Mouse (Mus musculus): ENCODE measurements at regions not wholly inside any gene's neighbourhood (a gene's known extent, or its start where the extent isn't known, plus 50 kb on each side); places are given as distances from the start of the nearest gene placed in this dataset.

GRCm38 (mm10) chr17:94165305-94165860 is 584.4 kb downstream of the Mettl4 start:
- no peak overlapping the region for H3K27ac ChIP-seq (ENCODE audit: low read depth, low read length)
- H3K4me3 ChIP-seq (ENCODE audit: low read depth, low read length), result no peak overlapping the region
- ATAC-seq (ENCODE audit: low FRiP score), result no peak
- no peaks in the 10 kb centered on the region for H3K9me3 ChIP-seq (ENCODE audit: control insufficient read depth, low read length)
- no peak overlapping the region for H3K4me2 ChIP-seq (replicated peaks; ENCODE audit: low read depth, low read length)
- H3K27me3 ChIP-seq (ENCODE audit: control insufficient read depth, insufficient read depth, low read length), result no peaks in the 10 kb centered on the region
- 84% methylated on average over 2 of the region's 2 CpGs for WGBS
- no peaks in the 10 kb centered on the region for H3K36me3 ChIP-seq (ENCODE audit: control insufficient read depth, insufficient read depth, low read length)
- no peak overlapping the region for H3K9ac ChIP-seq (ENCODE audit: low read depth, low read length)
- DNase-seq (ENCODE audit: low spot score), result no peak
- H3K4me1 ChIP-seq (replicated peaks; ENCODE audit: control insufficient read depth, insufficient read depth, low read length), result no peaks in the 10 kb centered on the region

- 0 out of 2 replicates have a peak, but pooled peaks have one; percentile 27 for ATAC-seq (ENCODE audit: low FRiP score)
- H3K4me1 ChIP-seq (replicated peaks; ENCODE audit: control insufficient read depth, insufficient read depth, low read length), result no peaks in the 10 kb centered on the region
- no peaks in the 10 kb centered on the region for H3K9me3 ChIP-seq (ENCODE audit: control insufficient read depth, low read length)
- no peak overlapping the region for H3K27ac ChIP-seq (ENCODE audit: low read depth, low read length)
- no peaks in the 10 kb centered on the region for H3K36me3 ChIP-seq (ENCODE audit: control insufficient read depth, insufficient read depth, low read length)
- H3K27me3 ChIP-seq (ENCODE audit: control insufficient read depth, insufficient read depth, low read length), result no peaks in the 10 kb centered on the region
- no peak overlapping the region for H3K9ac ChIP-seq (ENCODE audit: low read depth, low read length)
- no peak overlapping the region for H3K4me2 ChIP-seq (replicated peaks; ENCODE audit: low read depth, low read length)
- no peak overlapping the region for H3K4me3 ChIP-seq (ENCODE audit: low read depth, low read length)
- no peak for DNase-seq (ENCODE audit: low spot score)
Measured at GRCm38 (mm10) chr17:94144298-94144697, 605.5 kb downstream of the Mettl4 start.

DNA sequence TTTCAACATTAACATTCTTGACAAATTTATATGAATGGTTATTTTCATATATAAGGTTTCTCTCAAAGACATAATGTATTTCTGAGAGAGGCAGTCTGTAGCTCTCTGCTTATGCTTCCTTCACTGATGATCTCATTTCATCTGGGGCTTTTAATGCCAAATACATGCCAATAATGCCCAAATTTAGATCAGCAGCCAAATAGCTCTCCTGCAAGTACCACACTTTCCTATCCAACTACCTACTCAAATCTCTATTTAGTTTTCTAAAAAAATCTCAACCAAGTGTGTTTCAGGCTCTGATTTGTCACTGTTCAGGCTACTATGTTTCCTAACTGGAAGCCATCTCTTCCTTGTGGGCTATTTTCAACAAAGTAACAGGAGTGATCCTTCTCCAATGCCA is 616.6 kb downstream of the Mettl4 start:
- H3K27ac ChIP-seq (ENCODE audit: low read depth, low read length), result no peak overlapping the region
- no peaks in the 10 kb centered on the region for H3K27me3 ChIP-seq (ENCODE audit: control insufficient read depth, insufficient read depth, low read length)
- no peak overlapping the region for H3K4me2 ChIP-seq (replicated peaks; ENCODE audit: low read depth, low read length)
- no peak for ATAC-seq (ENCODE audit: low FRiP score)
- no peak overlapping the region for H3K9ac ChIP-seq (ENCODE audit: low read depth, low read length)
- H3K36me3 ChIP-seq (ENCODE audit: control insufficient read depth, insufficient read depth, low read length), result no peaks in the 10 kb centered on the region
- DNase-seq (ENCODE audit: low spot score), result no peak
- H3K4me1 ChIP-seq (replicated peaks; ENCODE audit: control insufficient read depth, insufficient read depth, low read length), result no peaks in the 10 kb centered on the region
- H3K4me3 ChIP-seq (ENCODE audit: low read depth, low read length), result no peak overlapping the region
- no peaks in the 10 kb centered on the region for H3K9me3 ChIP-seq (ENCODE audit: control insufficient read depth, low read length)

DNA sequence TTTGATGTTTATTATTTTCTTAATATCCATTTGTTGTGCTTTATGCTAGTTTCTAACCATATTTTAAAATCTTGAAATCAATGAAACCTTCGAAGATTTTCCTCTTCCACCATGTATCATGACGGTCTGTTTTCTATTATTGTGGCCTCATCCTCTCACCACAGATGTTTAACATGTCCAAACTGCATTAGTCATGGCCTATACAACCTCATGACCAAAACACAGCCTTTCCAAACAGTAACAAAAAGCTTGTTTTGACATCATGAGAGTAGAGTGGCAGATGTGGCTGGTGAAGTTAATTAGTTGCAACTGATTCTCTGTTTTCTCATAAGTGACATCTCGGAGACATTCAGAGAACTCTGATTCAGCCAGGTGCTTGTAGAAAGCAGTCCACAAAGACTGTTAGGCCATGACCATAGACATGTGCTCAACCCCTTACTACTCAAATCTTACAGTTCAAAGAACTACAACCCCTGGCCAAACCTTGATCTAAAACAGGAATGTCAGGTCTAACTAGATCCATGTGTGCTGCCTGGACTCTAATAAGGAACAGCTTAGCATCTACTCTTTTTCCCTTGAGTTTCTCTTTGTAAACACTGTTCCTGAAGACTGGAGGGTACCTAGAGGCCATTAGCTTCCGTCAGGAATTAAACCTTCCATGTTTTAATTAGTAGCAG is 655.7 kb downstream of the Mettl4 start:
- no peak for ATAC-seq (ENCODE audit: low FRiP score)
- 70% methylated on average over 4 of the region's 4 CpGs for WGBS

DNA sequence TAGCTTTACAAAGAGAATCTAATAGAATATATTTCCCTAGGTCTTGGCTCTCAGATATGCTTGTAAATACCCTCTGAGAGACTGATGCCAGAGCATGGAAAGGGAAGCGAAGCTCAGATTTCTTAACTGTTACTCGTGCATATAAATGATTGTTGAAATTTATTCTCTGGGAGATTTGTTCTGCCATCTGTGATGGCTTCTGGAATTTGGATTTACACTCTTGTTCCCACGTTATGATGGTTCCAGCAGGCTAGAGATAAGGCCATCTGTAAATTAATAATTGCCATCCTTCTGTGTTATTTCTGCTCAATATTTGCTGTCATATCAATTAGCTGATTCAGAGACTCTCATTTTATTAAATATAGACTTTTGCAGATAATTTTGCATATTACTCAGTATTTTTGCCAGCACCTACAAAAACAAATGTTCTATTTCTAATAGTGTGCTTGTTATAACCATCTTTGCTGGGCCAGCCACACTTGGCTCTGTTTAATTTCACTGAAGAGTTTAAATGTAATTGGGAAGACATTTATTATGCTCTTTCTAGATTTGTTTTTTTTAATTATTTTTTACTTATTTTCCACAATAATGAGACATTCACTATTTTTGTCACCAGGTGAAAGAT is 695.3 kb downstream of the Mettl4 start:
- H3K27me3 ChIP-seq (ENCODE audit: control insufficient read depth, insufficient read depth, low read length), result no peaks in the 10 kb centered on the region
- 85% methylated on average over 3 of the region's 3 CpGs for WGBS
- H3K4me2 ChIP-seq (replicated peaks; ENCODE audit: low read depth, low read length), result no peak overlapping the region
- H3K4me3 ChIP-seq (ENCODE audit: low read depth, low read length), result no peak overlapping the region
- H3K9me3 ChIP-seq (ENCODE audit: control insufficient read depth, low read length), result no peaks in the 10 kb centered on the region
- no peaks in the 10 kb centered on the region for H3K4me1 ChIP-seq (replicated peaks; ENCODE audit: control insufficient read depth, insufficient read depth, low read length)
- H3K27ac ChIP-seq (ENCODE audit: low read depth, low read length), result no peak overlapping the region
- ATAC-seq (ENCODE audit: low FRiP score) (no peak), DNase-seq (ENCODE audit: low spot score) (no peak)
- H3K9ac ChIP-seq (ENCODE audit: low read depth, low read length), result no peak overlapping the region
- H3K36me3 ChIP-seq (ENCODE audit: control insufficient read depth, insufficient read depth, low read length), result no peaks in the 10 kb centered on the region

More for the DNA sequence above, 655.7 kb downstream of the Mettl4 start:
- Histone ChIP-seq H3K9ac (ENCODE audit: low read depth, low read length) (no peak overlapping the region), H3K27me3 (ENCODE audit: control insufficient read depth, insufficient read depth, low read length) (no peaks in the 10 kb centered on the region), H3K4me1 (replicated peaks; ENCODE audit: control insufficient read depth, insufficient read depth, low read length) (no peaks in the 10 kb centered on the region), H3K4me2 (replicated peaks; ENCODE audit: low read depth, low read length) (no peak overlapping the region), H3K9me3 (ENCODE audit: control insufficient read depth, low read length) (no peaks in the 10 kb centered on the region), H3K4me3 (ENCODE audit: low read depth, low read length) (no peak overlapping the region), H3K36me3 (ENCODE audit: control insufficient read depth, insufficient read depth, low read length) (no peaks in the 10 kb centered on the region), H3K27ac (ENCODE audit: low read depth, low read length) (no peak overlapping the region)
- DNase-seq (ENCODE audit: low spot score), result peak; percentile 10

DNA sequence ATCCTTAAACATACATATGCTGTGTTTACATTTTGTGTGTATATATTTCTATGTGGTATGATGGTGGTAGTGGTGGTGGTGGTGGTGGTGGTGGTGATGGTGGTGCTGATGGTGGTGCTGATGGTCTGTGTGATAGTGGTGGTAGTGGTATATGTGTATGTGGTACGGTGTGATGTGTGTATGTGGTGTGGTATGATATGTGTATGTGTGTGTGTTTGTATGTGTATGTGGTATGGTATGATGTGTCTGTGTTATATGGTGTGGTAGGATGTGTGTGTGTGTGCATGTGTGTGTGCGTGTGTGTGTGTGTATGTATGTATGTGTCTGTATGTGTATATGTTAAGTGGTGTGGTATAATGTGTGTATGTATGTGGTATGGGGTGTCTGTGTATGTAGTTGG is 701.3 kb downstream of the Mettl4 start:
- ATAC-seq (ENCODE audit: low FRiP score) (no peak), DNase-seq (ENCODE audit: low spot score) (no peak)
- Histone ChIP-seq H3K4me3 (ENCODE audit: low read depth, low read length) (no peak overlapping the region), H3K4me1 (replicated peaks; ENCODE audit: control insufficient read depth, insufficient read depth, low read length) (no peaks in the 10 kb centered on the region), H3K9me3 (ENCODE audit: control insufficient read depth, low read length) (no peaks in the 10 kb centered on the region), H3K4me2 (replicated peaks; ENCODE audit: low read depth, low read length) (no peak overlapping the region), H3K27ac (ENCODE audit: low read depth, low read length) (no peak overlapping the region), H3K27me3 (ENCODE audit: control insufficient read depth, insufficient read depth, low read length) (no peaks in the 10 kb centered on the region), H3K36me3 (ENCODE audit: control insufficient read depth, insufficient read depth, low read length) (no peaks in the 10 kb centered on the region), H3K9ac (ENCODE audit: low read depth, low read length) (no peak overlapping the region)
- WGBS, result 92% methylated on average over 2 of the region's 2 CpGs

DNA sequence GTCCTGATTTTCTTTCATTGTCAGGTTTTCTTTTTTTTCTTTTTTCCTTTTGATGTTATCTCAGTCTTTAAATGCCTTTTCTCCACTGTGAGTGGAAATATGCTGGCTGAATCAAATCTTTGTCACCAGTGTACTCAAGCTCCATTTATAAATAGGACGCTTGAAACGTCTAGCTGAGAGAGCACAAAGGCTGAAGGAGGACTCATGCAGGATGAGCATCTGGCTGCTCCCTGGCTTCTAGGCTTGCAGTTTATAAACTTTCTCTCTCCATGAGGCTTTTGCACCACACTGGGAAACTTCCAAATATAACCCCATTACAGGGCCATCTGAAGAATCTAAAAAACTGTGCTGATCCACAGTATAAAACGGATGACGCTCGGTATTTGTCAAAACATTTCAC is 711.6 kb downstream of the Mettl4 start:
- H3K4me1 ChIP-seq (replicated peaks; ENCODE audit: control insufficient read depth, insufficient read depth, low read length), result no peaks in the 10 kb centered on the region
- H3K4me2 ChIP-seq (replicated peaks; ENCODE audit: low read depth, low read length), result no peak overlapping the region
- no peak overlapping the region for H3K27ac ChIP-seq (ENCODE audit: low read depth, low read length)
- 75% methylated on average over 5 of the region's 5 CpGs for WGBS
- no peaks in the 10 kb centered on the region for H3K9me3 ChIP-seq (ENCODE audit: control insufficient read depth, low read length)
- no peaks in the 10 kb centered on the region for H3K27me3 ChIP-seq (ENCODE audit: control insufficient read depth, insufficient read depth, low read length)
- no peak overlapping the region for H3K9ac ChIP-seq (ENCODE audit: low read depth, low read length)
- no peaks in the 10 kb centered on the region for H3K36me3 ChIP-seq (ENCODE audit: control insufficient read depth, insufficient read depth, low read length)
- H3K4me3 ChIP-seq (ENCODE audit: low read depth, low read length), result no peak overlapping the region
- DNase-seq (ENCODE audit: low spot score) (no peak), ATAC-seq (ENCODE audit: low FRiP score) (no peak)

DNA sequence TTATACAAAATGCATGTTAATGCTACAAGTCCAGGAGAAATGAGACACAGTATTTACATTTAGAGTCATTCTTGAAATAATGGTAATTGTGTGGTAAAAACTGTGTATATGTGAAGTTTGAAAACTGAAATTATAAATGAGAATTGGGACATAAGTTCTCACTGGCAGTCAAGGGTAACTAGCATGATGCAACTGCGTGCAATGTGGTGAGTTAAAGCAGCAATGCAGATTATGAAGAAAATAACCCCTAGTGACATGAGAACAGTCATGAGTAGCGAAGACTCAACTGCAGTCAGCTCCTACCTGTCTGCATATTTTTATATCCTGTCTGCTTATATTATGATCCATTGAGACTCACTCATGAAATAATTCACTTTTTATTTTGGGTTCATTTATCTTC is 737.4 kb downstream of the Mettl4 start:
- H3K9ac ChIP-seq (ENCODE audit: low read depth, low read length), result no peak overlapping the region
- DNase-seq (ENCODE audit: low spot score) (no peak), ATAC-seq (ENCODE audit: low FRiP score) (no peak)
- 88% methylated on average over 2 of the region's 2 CpGs for WGBS
- no peak overlapping the region for H3K4me3 ChIP-seq (ENCODE audit: low read depth, low read length)
- no peak overlapping the region for H3K27ac ChIP-seq (ENCODE audit: low read depth, low read length)
- no peak overlapping the region for H3K4me2 ChIP-seq (replicated peaks; ENCODE audit: low read depth, low read length)
- no peaks in the 10 kb centered on the region for H3K27me3 ChIP-seq (ENCODE audit: control insufficient read depth, insufficient read depth, low read length)
- no peaks in the 10 kb centered on the region for H3K36me3 ChIP-seq (ENCODE audit: control insufficient read depth, insufficient read depth, low read length)
- no peaks in the 10 kb centered on the region for H3K9me3 ChIP-seq (ENCODE audit: control insufficient read depth, low read length)
- H3K4me1 ChIP-seq (replicated peaks; ENCODE audit: control insufficient read depth, insufficient read depth, low read length), result no peaks in the 10 kb centered on the region

DNA sequence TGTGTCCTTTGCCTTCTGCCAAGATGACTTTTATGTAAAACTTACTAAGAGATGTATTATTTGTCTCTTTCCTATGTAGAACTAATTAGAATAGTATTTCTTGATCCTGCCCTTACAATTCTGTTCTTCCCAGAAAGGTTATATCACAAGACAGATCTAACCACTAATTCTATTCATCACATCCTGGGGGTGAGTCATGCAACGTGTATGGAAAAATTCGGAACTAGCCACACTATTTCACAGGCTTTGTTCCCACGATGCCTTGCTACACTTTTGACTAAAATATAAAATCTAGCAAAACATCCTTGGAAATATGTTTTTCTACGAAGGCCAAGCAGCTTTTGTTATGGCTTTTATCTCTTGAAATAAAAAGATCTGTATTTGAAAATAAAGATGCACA is 747.7 kb downstream of the Mettl4 start:
- WGBS, result 81% methylated on average over 4 of the region's 4 CpGs

More for the DNA sequence above, 747.7 kb downstream of the Mettl4 start:
- H3K27ac ChIP-seq (ENCODE audit: low read depth, low read length), result no peak overlapping the region
- ATAC-seq (ENCODE audit: low FRiP score) (no peak), DNase-seq (ENCODE audit: low spot score) (no peak)
- no peaks in the 10 kb centered on the region for H3K4me1 ChIP-seq (replicated peaks; ENCODE audit: control insufficient read depth, insufficient read depth, low read length)
- no peak overlapping the region for H3K9ac ChIP-seq (ENCODE audit: low read depth, low read length)
- no peak overlapping the region for H3K4me3 ChIP-seq (ENCODE audit: low read depth, low read length)
- H3K4me2 ChIP-seq (replicated peaks; ENCODE audit: low read depth, low read length), result no peak overlapping the region
- H3K27me3 ChIP-seq (ENCODE audit: control insufficient read depth, insufficient read depth, low read length), result no peaks in the 10 kb centered on the region
- no peaks in the 10 kb centered on the region for H3K36me3 ChIP-seq (ENCODE audit: control insufficient read depth, insufficient read depth, low read length)
- H3K9me3 ChIP-seq (ENCODE audit: control insufficient read depth, low read length), result no peaks in the 10 kb centered on the region
